Mouse (Mus musculus): Measurements from ENCODE around the gene Dnajc13.

Dnajc13 gene

GRCm38 (mm10) chr9:104254408-104255180 is 8.1 kb downstream of the Dnajc13 start:
- DNase-seq (ENCODE audit: low read depth, low spot score), result no peak

DNA sequence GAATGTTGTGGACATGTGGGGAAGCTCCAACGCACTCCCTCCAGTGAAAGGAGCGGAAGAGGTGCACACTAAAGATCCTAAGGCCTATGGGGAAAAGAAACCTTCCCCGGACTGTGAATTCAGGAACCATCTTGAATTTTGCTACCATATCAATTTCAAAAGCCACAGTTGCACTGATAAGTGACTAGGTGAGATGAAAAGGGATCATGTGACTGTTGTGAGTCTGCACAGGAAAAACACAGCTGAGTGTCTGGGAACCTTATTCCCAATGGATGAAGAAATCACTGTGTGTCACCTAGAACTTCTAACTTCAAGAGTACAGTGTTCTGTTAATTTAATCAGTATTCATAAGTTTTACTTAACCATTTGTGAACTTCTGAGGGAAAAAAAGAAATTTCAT is 10.1 kb downstream of the Dnajc13 start:
- DNase-seq (ENCODE audit: low read depth, low spot score), result no peak

DNA sequence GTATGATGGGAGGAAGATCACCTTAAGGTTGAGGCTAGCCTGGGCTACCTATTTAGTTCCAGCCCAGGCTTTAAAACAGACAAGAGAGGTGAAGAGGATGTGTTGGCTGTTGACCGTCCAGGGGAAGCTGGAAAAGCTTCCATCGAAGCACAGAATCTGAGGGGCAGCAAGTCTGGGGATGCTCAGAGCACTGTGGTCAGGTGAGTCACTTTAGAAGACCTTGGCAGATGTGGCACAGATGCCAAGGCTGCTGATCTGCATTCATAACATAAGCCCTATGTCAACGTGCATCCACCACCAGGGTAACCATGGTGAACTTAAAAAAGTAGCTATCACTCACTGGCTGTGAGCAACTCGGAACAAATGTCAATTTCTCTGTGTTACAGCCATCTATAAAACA is 11.0 kb downstream of the Dnajc13 start:
- no peak for DNase-seq (ENCODE audit: low read depth, low spot score)

GRCm38 (mm10) chr9:104251111-104251510 is 11.6 kb downstream of the Dnajc13 start:
- DNase-seq (ENCODE audit: low read depth, low spot score), result no peak

- no peak for DNase-seq (ENCODE audit: low read depth, low spot score)
Observed at GRCm38 (mm10) chr9:104247307-104247987, 15.3 kb downstream of the Dnajc13 start.

DNA sequence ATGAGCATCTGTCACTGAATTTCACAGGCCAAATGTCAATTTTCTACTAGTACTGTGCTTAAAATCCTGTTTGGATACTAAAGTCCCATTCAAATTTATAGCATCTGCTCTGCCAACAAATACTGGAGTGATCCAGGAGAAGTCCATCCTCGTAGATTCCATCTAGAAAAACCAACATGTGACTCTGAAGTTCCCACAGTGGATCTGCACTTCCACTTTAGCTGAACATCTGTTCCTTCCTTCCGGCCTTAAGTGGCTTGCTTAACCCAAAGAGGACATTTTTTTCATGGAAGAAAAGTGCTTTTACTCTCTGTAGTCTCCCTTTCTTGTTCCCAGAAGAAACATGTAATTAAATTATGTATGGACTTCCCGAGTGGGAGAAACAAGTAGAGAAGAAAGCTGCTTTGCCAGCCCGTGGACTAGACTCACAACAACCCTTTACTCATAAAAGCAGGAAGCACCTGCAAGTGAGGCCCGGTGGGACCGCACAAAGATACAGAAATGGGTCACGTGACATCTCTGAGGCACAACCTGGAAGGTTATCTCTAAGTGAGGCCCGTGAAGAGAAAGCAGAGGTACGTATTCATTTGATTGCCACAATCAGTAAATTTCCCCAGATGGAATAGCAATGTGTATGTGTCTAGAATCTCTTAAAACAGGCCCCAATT is 18.8 kb downstream of the Dnajc13 start:
- no peak for DNase-seq (ENCODE audit: low read depth, low spot score)

GRCm38 (mm10) chr9:104240146-104240545 is 22.6 kb downstream of the Dnajc13 start:
- DNase-seq (ENCODE audit: low read depth, low spot score), result no peak

DNA sequence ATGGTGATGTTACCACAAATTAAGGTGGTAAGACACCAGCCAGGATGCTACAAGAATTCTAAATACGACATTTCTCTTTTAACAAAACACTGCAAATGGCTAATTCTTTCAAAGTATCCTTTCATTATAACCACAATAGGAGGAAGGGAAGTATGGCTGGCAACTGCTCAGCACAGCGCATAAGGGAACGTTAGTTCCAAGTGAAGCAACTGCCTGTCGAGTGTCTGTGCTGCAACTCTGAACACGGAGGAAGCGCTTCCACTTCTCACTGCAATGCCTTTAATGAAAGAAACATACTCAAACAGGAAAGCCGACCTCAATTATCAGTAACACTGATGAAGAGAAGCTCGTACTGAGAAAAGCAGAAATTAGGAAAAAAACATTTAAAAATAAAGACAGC is 23.7 kb downstream of the Dnajc13 start:
- DNase-seq (ENCODE audit: low read depth, low spot score), result no peak

DNA sequence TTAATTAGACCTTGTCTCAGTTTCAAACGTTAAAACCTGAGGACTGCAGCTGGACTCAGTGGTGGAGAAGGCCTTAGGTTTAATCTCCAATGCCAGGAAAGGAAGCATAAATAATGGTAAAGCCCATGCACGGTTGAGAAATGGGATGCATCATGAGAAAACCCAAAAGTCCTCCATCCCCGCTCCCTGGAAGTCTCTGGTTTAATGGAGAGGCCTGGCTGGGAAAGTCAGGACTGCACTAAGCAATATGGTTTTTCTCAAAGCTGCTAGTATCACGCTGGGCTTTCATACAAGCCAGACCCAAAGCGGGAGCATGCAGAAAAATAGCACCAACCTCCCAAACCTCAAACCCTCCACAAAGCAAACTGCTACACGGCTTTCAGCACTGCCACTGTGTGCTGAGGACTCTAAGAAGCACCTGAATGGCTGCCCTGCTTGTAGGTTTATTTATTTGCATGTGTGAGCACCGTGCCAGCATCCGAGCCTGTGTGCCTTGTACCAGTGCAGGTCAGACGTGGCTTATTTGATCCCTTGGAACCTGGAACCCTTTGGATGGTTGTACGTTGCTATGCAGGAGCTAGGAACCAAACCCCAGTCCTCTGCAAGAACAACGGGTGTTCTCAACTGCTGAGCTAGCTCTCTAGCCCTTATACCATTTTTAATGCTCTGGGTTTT is 26.3 kb downstream of the Dnajc13 start:
- DNase-seq (ENCODE audit: low read depth, low spot score), result no peak

DNA sequence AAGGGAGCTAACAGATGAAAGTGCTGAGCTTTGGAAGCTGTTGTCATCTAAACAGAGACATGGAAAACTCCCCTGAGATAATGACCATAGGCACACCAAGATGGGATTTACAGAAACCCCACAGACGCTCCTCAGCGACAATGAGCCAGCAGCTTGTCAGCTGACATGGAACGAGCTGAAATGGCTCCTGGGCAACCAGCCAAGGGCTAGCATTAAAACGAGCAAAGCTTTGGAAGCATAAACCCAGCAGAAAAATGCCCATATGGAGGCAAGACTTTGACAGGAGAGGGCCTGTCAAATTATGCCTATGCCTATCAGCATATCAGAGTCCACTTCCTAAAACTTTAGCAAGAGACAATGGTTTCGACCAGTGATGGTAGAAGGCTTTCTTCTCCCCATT is 27.0 kb downstream of the Dnajc13 start:
- no peak for DNase-seq (ENCODE audit: low read depth, low spot score)

DNA sequence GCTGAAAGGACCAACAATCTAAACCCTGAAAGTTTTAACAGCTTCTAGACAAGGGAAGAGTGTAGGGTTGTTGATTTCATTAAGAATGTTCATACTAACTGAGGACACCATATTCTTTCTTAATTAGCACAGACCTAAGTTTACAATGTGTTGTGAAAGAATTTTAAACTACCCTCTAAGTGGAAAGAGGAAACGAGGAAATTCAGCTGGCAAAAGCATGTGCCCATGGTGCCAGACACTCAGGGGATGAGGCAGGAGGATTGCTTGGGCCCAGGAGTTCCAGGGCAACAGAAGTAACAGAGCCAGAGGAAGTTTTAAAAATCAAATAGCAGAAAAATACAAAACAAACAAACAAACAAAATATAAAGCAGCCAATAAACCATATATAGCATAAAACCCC is 28.9 kb downstream of the Dnajc13 start:
- DNase-seq (ENCODE audit: low read depth, low spot score), result no peak

- no peak for DNase-seq (ENCODE audit: low read depth, low spot score)
Observed at GRCm38 (mm10) chr9:104233060-104233459, 29.7 kb downstream of the Dnajc13 start.

DNA sequence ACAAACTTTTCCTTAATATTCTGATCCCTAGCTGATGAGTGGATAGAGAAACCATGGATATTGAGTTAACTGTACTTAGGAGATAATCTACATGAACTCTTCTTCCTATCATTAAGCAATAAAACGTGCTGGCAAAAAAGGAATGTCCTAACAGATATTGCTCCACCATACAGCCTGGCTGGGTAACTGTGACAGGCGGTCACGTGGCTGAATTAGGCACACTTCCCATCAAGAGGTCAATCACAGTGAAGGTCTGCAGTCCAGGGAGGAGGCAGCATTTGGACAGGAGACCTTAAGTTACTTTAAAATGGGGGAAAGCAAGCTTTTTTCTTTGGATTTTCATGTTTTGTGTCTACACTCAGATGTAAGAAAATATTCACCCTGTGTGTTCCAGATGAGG is 30.7 kb downstream of the Dnajc13 start:
- DNase-seq (ENCODE audit: low read depth, low spot score), result no peak

- no peak for DNase-seq (ENCODE audit: low read depth, low spot score)
Observed at GRCm38 (mm10) chr9:104211402-104211801, 51.3 kb downstream of the Dnajc13 start.

DNA sequence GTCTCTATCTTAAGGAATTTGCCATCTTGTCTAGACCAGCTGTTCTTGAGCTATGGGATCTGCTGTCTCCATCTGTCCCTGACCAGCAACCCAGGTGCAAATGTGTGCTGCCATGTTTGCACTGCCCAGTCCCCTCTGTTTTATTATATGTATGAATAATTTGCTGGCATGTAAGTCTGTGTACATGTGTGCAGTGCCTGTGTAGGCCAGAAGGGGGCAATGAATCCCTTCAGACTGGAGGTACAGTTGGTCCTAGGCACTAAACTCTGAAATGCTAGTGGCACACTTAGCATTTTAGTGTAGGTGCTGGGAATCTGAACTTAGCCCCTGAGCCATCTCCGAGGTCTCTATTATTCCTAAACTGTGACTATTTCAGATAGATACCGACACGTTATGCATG is 58.9 kb downstream of the Dnajc13 start:
- peak; percentile 16 for DNase-seq (ENCODE audit: low read depth, low spot score)

DNA sequence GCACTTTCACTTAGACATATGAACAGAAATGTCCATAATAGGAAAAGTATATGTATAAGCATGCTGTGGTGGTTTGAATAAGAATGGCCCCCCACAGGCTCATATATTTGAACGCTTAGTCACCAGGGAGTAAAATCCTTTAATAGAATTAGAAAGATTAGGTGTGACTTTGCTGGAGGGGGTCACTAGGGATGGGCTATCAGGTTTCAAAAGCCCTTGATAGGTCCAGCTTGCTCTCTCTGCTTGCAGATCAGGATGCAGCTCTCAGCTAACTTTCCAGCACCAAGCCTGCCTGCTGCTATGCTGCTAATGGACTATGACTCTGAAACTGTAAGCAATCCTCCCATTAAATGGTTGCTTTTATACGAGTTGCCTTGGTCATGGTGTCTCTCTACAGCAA is 68.2 kb downstream of the Dnajc13 start:
- DNase-seq (ENCODE audit: low read depth, low spot score), result no peak

DNA sequence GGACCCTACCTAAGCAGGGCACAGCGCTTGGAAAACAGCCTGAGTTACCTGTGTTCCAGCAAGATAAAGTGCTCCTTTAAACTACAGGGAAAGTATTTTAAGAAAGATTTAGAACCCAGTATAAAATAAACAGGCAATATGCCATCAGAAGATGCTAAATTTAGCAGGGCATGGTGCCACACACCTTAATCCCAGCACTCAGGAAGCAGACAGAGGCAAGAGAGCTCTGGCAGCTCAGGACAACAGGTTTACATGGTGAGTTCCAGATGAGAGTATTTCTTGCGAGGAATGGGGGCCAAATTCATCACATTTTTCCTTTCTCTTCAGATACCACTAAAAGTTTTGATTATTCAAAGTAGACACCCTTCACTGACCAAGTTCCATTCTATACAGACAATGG is 68.8 kb downstream of the Dnajc13 start:
- DNase-seq (ENCODE audit: low read depth, low spot score), result no peak

GRCm38 (mm10) chr9:104193327-104193726 is 69.4 kb downstream of the Dnajc13 start:
- DNase-seq (ENCODE audit: low read depth, low spot score), result no peak

DNA sequence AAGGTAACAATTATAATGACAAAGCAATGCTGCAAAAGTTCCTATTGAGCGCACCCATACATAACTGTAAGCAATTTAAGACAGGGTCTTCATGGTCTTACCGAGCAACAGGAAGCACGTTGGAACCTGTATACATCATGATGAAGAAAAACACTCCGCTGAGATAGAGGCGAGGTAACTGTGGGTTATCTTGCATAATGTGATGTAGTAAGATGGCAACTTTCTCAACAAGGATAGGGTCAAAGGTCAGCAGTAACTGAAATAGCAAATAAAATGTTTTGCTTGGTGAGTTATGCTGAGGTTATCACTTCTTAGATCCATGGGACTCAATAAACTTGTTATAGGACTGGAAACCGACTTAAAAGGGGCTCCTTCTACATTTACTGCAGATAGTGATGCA is 70.2 kb downstream of the Dnajc13 start:
- DNase-seq (ENCODE audit: low read depth, low spot score), result no peak

DNA sequence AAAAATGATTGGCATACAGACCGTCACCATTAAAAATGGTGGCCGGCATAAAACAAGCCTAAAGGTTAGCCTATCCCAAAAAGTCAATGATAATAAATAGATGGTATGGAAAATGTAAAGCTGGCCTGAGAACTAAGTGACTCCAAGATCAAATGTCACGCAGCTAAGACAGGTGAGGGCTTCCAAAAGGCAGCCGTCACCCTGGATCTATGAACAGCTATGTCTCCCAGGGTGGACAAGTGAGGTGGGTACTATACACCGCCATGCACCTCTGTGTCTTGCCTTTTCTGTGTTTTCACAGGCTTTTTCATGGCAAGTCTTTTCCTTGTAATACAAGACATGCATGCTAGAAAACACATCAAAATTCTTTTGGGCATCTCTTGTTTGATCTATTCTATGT is 73.1 kb downstream of the Dnajc13 start:
- no peak for DNase-seq (ENCODE audit: low read depth, low spot score)

GRCm38 (mm10) chr9:104188704-104189103 is 74.0 kb downstream of the Dnajc13 start:
- no peak for DNase-seq (ENCODE audit: low read depth, low spot score)

DNA sequence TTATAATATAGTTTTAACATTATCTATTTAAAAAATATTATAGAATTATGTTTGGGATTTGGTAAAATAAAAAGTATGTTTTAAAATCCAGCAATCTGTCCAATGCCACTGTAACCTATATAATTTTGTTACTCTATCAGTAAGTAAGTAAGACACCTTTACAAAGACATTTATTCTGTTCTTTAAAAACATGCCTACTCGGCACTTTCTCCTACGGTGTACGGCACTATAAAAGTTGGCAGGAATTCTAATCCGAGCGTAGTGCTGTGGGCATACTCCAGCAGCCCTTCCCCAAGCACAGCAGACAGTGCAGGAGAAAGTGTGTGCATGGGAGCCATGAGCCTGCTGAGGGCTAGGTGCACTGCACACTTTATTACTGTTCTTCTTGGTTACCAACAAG is 75.7 kb downstream of the Dnajc13 start:
- DNase-seq (ENCODE audit: low read depth, low spot score), result no peak

All from WW6 (cell line).